Mouse (Mus musculus) liver, embryonic 13.5 days (tissue): ENCODE measurements around the gene Apc2. TPM values are rescaled to one million over a fixed set of nuclear protein-coding genes. Genes with fewer than 3 reads are reported as not detected.
"Not testable (repeated sequence)": the region's sequence is repeated elsewhere in the genome, so short reads cannot be mapped to it uniquely, and the experiment has no call there.

Experiments
- ATAC-seq: fragments of 200-750 bp; cut with Nextera tagmentation; 2 replicates; pipeline ENCODE4 v1.8.0; 2017; ENCODE audit warnings: low read depth, mild to moderate bottlenecking, moderate number of reproducible peaks, moderate library complexity
- DNase-seq: peaks from one replicate; pipeline ENCODE4 v3.0.0; 2022
- H3K27ac ChIP-seq: fragments of 300-500 bp; sonication (generic); 2 replicates; pipeline ENCODE4 v1.5.1; 2015; ENCODE audit warnings: moderate library complexity, mild to moderate bottlenecking, inconsistent platforms
- H3K27me3 ChIP-seq: fragments of 300-500 bp; sonication (generic); 2 replicates; pipeline ENCODE4 v1.6.1; 2015; ENCODE audit warnings: mild to moderate bottlenecking, inconsistent platforms
- H3K36me3 ChIP-seq: fragments of 300-500 bp; sonication (generic); 2 replicates; pipeline ENCODE4 v1.6.1; 2015; ENCODE audit warnings: mild to moderate bottlenecking, inconsistent platforms
- H3K4me1 ChIP-seq: fragments of 300-500 bp; sonication (generic); replicated peaks from 2 replicates; pipeline ENCODE4 v1.6.1; 2015; ENCODE audit warnings: inconsistent platforms
- H3K4me2 ChIP-seq: fragments of 300-500 bp; sonication (generic); 2 replicates; pipeline ENCODE4 v1.6.1; 2015; ENCODE audit warnings: inconsistent platforms, mild to moderate bottlenecking, moderate library complexity
- H3K4me3 ChIP-seq: fragments of 300-500 bp; sonication (generic); replicated peaks from 2 replicates; pipeline ENCODE4 v1.5.1; 2015; ENCODE audit warnings: mild to moderate bottlenecking, inconsistent platforms
- H3K9ac ChIP-seq: fragments of 300-500 bp; sonication (generic); 2 replicates; pipeline ENCODE4 v1.6.1; 2015; ENCODE audit warnings: mild to moderate bottlenecking, inconsistent platforms
- H3K9me3 ChIP-seq: fragments of 300-500 bp; sonication (generic); replicated peaks from 2 replicates; pipeline ENCODE4 v1.6.1; 2016; ENCODE audit warnings: inconsistent platforms
- WGBS: fragments of 180-500 bp; shearing (Covaris S2); methylation state at CpG from one replicate; pipeline ENCODE4 v1.1.7; 2015; ENCODE audit not compliant: insufficient replicate concordance; 5-methylcytosine and 5-hydroxymethylcytosine counted together
- polyA plus RNA-seq: library from polyadenylated mRNA; unstranded; fragments of >200 nt; fragmentation: Nextera tagmentation; extraction: Ambion mirVana; gene quantifications from 2 replicates; pipeline ENCODE4 v1.2.1, GENCODE M21; 2015

The Apc2 gene
- polyA plus RNA-seq, result 0.13 and 0.24 TPM in 2 replicates

DNA sequence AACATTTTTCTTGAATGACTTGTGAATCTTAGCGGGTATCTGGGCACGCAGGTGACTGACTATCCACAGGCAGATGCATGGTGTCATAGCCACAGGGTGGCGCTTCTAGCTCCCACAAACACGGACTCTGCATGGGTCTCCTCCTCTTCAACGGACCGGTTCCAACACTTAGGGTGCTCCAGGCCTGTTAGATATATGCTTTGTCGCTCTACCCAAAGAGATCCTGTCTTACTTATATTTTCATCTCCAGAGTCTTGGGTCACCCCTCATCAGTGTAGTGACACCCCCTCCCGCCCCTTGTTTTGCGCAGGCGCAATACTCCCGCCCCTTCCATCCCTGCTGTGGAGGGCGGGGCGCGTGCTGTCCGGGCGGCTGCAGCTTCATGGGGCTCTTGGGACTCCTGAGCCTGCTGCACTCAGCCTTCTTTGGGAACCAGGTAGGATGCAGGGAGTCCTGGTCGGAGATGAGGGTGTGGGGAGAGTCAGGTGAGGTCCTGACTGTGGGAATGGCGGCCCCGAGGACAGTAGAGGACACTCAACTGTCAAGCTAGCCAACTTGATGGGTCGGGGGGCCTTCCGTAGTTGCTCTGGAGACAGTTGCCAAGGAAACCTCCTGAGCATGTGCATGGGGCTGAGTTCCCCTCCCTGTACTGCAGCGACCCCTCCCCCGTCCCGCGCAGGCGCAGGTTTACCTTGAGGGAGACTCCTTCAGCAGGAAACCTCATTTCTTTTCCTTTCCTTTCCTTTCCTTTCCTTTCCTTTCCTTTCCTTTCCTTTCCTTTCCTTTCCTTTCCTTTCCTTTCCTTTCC, at the start of gene Apc2:
Apc2 (plus strand) TSS at position 360 of the 808 bp plus-strand sequence.
- Histone ChIP-seq H3K27ac (peak within 1 kb of the TSS; percentile 94), H3K4me1 (peaks cover 56% of the 10 kb centered on the region), H3K4me2 (peak within 1 kb of the TSS; percentile 93), H3K27me3 (peaks cover 45% of the 10 kb centered on the region), H3K36me3 (peaks cover 23% of the 10 kb centered on the region), H3K9ac (peak within 1 kb of the TSS; percentile 100), H3K4me3 (peak within 1 kb of the TSS; percentile 44), H3K9me3 (no peaks in the 10 kb centered on the region)
- ATAC-seq (peak; percentile 41), DNase-seq (peak; percentile 67)
- WGBS, result 4% methylated on average over 26 of the region's 26 CpGs

DNA sequence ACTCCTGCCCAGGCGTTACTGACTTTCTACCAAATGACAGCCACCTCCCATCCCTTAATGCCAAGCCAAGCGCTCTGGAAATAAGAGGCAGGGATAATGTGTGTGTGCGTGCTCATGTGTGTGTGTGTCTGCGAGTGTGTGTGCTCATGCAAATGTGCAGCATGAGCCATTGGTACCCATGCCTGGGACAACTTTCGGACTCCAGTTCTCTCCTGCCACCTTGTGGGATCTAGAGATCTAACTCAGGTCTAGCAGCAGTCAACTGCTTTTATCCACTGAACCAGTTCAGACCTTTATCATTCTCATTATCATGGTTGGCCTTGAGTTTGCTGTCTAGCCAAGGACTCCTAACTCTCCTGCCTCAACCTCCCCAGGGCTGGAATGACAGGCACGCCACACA, 47.9 kb upstream of the Apc2 start:
- 63% methylated on average over 6 of the region's 6 CpGs for WGBS
- no peaks in the 10 kb centered on the region for H3K9me3 ChIP-seq
- peak overlapping the region; percentile 31; the same call in 1 of the 2 replicates for H3K9ac ChIP-seq
- H3K4me2 ChIP-seq, result peak overlapping the region; percentile 90
- no peak overlapping the region for H3K27ac ChIP-seq
- ATAC-seq, result no peak
- no peak for DNase-seq
- peaks cover 57% of the 10 kb centered on the region for H3K4me1 ChIP-seq
- H3K36me3 ChIP-seq, result peaks cover 31% of the 10 kb centered on the region
- H3K27me3 ChIP-seq, result no peaks in the 10 kb centered on the region
- peak overlapping the region; percentile 82; the same call in 1 of the 2 replicates for H3K4me3 ChIP-seq

DNA sequence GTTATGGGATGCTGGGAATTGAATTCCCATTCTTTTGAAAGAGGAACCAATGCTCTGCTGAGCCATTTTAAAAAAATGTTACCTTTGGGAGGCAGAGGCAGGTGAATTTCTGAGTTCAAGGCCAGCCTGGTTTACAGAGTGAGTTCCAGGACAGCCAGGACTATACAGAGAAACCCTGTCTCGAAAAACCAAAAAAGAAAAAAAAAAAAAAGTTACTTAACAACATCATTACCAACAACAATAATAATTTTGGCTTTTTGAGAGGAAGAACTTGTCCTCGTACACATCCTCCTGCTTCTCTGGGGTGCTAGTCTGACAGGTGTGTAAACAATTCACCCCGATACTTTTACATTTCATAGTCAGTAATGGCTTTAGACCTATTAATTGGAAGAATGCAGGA, 47.3 kb upstream of the Apc2 start:
- Histone ChIP-seq H3K9ac (peak overlapping the region; percentile 31; the same call in 1 of the 2 replicates), H3K4me1 (peaks cover 59% of the 10 kb centered on the region), H3K27ac (peak overlapping the region; percentile 20; the same call in 1 of the 2 replicates), H3K4me3 (peak overlapping the region; percentile 82), H3K4me2 (peak overlapping the region; percentile 90), H3K36me3 (peaks cover 30% of the 10 kb centered on the region)
- not testable (repeated sequence) for H3K27me3 ChIP-seq, H3K9me3 ChIP-seq, DNase-seq, ATAC-seq
- 24% methylated on average over 3 of the region's 3 CpGs for WGBS

DNA sequence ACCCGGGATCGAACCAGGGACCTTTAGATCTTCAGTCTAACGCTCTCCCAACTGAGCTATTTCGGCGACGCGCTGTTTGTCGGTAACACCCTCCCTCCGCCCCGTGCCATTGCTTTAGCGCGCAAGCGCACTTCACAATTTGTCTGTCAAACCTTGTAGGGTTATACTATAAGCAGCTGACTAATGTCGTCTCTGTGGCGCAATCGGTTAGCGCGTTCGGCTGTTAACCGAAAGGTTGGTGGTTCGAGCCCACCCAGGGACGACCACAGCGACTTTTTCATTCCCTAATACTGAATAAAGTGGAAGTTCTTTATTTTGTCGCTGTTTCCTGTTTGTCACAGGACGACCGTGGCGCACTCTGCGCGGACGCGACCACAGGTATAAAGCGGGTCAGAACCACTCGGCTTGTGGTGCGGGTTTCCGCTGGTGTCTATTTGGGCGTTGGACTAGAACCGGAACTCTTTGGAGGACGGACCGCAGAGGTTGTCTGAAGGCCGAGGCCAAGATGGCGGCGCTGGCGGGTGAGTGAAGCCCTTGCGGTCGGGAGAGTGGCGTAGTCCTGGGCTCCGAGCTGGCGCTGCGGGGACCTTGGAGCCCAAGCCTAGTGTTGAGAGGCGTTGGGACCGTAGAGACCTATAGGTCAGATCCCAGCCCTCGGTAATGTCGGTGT, 46.7 kb upstream of the Apc2 start, which contains the start of gene Ndufs7:
Ndufs7 (plus strand) TSS at position 151 of the 670 bp plus-strand sequence.
- Histone ChIP-seq H3K4me3 (peak within 1 kb of the TSS; percentile 82), H3K27me3 (no peaks in the 10 kb centered on the region)
- peak; percentile 89 for DNase-seq

DNA sequence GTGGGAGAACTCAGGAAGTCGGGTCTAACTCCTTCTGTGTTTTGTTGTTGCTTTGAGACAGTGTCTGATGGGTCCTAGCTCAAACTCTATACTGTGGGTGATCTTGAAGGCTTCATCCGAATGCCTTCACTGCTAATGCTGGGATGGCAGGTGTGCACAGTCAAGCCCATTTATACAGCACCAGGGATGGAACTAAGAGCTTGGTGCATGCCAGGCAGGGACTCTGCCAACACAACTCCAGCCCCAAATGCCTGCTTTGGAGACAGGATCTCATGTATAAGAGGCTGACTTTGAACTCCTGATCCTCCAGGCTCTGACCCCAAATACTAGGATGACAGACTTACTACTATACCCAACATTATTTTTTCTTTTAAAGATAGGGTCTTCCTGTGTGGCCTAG, 45.7 kb upstream of the Apc2 start:
- H3K4me3 ChIP-seq, result peak overlapping the region; percentile 82
- ATAC-seq (no peak), DNase-seq (no peak)
- H3K4me1 ChIP-seq, result peaks cover 64% of the 10 kb centered on the region
- peak overlapping the region; percentile 90 for H3K27ac ChIP-seq
- peak overlapping the region; percentile 90 for H3K9ac ChIP-seq
- peak overlapping the region; percentile 90 for H3K4me2 ChIP-seq
- no peaks in the 10 kb centered on the region for H3K9me3 ChIP-seq
- peaks cover 33% of the 10 kb centered on the region for H3K36me3 ChIP-seq
- WGBS, result 34% methylated on average over 2 of the region's 2 CpGs
- H3K27me3 ChIP-seq, result no peaks in the 10 kb centered on the region

More for the DNA sequence above, 46.7 kb upstream of the Apc2 start, which contains the start of gene Ndufs7:
- Histone ChIP-seq H3K9ac (peak within 1 kb of the TSS; percentile 90), H3K27ac (peak within 1 kb of the TSS; percentile 90), H3K36me3 (peaks cover 30% of the 10 kb centered on the region), H3K4me1 (peaks cover 62% of the 10 kb centered on the region), H3K4me2 (peak within 1 kb of the TSS; percentile 90), H3K9me3 (no peaks in the 10 kb centered on the region)
- peak; percentile 87 for ATAC-seq
- under 1% methylated on average over 53 of the region's 53 CpGs for WGBS

DNA sequence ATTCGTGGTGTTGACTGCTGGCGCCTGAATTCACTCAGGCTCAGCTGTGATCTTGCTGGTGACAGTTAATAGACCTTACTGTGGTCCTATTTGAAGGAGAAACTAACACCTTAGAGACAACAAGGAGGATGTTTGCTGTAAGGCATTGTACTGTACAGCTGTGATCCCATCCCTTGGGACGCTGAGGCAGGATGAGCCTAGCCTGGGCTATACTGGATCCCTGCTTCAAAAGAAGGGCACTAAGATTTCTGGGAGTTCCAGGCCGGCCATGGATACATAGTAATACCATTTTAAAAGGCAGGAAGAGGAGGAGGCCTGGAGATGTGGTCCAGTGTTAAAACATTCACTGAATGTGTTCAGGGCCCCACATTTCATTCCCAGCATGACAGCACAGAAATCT, 45.2 kb upstream of the Apc2 start:
- Histone ChIP-seq H3K27me3 (no peaks in the 10 kb centered on the region), H3K27ac (no peak overlapping the region), H3K4me3 (peak overlapping the region; percentile 82), H3K36me3 (peaks cover 38% of the 10 kb centered on the region), H3K4me2 (peak overlapping the region; percentile 90), H3K9ac (peak overlapping the region; percentile 90), H3K9me3 (no peaks in the 10 kb centered on the region), H3K4me1 (peaks cover 59% of the 10 kb centered on the region)
- no peak for DNase-seq
- no peak for ATAC-seq
- WGBS, result 70% methylated on average over 4 of the region's 4 CpGs

DNA sequence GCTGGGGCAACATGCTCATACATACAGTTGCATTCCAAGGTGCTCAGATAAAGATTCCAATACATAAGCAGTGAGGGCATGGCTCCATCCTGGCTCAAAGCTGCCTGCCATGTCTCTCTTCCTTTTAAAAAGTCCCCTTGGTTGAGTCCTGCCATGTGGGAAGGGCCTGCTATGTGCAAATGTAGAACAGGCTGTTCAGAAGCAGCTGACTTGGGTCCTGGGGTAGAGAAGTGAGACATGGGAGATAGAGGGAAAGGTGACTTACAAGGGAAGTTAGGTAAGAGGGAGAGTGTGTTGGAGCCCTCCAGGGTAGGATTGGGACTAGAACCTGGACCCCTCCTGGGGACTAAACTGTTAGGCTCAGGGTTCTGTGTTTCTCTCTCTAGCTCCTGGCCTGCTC, 43.8 kb upstream of the Apc2 start:
- H3K36me3 ChIP-seq, result peaks cover 53% of the 10 kb centered on the region

DNA sequence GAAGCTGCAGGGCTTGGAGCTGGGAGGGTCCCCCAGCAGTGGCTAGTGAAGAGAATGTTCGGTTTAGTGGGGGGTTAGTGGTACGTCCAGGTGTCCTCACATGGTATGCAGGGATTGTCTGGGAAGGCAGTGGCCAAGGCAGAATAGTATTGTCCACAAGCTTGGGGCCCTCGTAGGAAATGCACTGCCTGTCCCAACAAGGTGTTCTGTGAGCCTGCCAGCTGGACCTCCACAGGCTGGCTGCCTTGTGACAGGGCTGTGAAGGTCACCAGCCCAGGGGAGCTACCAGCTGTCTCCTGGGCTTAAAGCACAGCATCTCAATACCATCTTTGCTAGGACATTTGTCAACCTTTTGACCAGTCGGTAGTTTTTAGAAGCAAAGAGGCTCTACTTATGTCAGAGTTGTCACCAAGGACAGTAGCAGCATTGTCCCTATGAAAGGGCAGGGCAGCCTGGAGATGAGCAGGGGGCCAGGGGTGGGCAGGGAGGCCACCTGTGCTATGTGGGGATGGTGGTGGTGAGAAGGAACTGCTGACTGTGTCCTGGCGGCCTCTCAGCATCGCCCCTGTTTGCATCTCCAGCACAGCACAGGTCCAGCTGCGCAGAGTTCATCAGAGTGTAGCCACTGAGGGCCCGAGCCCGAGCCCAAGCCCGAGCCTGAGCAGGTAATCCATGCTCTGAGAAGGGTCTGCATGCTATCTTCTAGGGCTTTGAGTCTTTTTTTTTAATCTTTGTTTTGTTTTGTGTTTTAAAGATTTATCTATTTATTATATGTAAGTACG, 43.1 kb upstream of the Apc2 start:
- H3K4me1 ChIP-seq, result peaks cover 51% of the 10 kb centered on the region
- H3K4me2 ChIP-seq, result no peak overlapping the region
- H3K9me3 ChIP-seq, result no peaks in the 10 kb centered on the region
- ATAC-seq (no peak), DNase-seq (no peak)
- no peak overlapping the region for H3K9ac ChIP-seq
- peaks cover 58% of the 10 kb centered on the region for H3K36me3 ChIP-seq
- no peaks in the 10 kb centered on the region for H3K27me3 ChIP-seq
- 83% methylated on average over 11 of the region's 11 CpGs for WGBS
- H3K27ac ChIP-seq, result no peak overlapping the region
- H3K4me3 ChIP-seq, result no peak overlapping the region

More for the DNA sequence above, 43.8 kb upstream of the Apc2 start:
- ATAC-seq (no peak), DNase-seq (no peak)
- no peak overlapping the region for H3K4me3 ChIP-seq
- H3K9me3 ChIP-seq, result no peaks in the 10 kb centered on the region
- no peaks in the 10 kb centered on the region for H3K27me3 ChIP-seq
- peaks cover 52% of the 10 kb centered on the region for H3K4me1 ChIP-seq
- H3K4me2 ChIP-seq, result no peak overlapping the region
- no peak overlapping the region for H3K27ac ChIP-seq
- no peak overlapping the region for H3K9ac ChIP-seq

DNA sequence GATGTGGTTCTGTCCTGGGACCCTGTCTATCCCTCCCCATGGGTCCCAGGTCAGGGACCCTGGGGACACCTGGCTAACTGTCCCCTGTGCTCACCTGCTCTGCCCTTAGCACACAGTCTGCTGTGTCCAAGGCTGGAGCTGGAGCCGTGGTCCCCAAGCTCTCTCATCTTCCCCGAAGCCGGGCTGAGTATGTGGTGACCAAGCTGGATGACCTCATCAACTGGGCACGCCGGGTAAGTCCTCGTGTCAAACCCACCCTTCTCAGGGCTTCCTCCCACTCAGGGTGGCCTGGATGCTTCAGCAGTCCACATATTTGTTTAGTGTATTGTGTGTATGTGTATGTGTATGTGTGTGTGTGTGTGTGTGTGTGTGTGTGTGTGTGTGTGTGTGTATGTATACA, 42.2 kb upstream of the Apc2 start:
- ATAC-seq (no peak), DNase-seq (no peak)
- no peak overlapping the region for H3K4me2 ChIP-seq
- H3K4me1 ChIP-seq, result peaks cover 51% of the 10 kb centered on the region
- H3K36me3 ChIP-seq, result peaks cover 66% of the 10 kb centered on the region
- H3K9ac ChIP-seq, result no peak overlapping the region
- WGBS, result 90% methylated on average over 6 of the region's 6 CpGs
- no peak overlapping the region for H3K4me3 ChIP-seq
- H3K9me3 ChIP-seq, result no peaks in the 10 kb centered on the region
- H3K27ac ChIP-seq, result no peak overlapping the region
- H3K27me3 ChIP-seq, result no peaks in the 10 kb centered on the region

DNA sequence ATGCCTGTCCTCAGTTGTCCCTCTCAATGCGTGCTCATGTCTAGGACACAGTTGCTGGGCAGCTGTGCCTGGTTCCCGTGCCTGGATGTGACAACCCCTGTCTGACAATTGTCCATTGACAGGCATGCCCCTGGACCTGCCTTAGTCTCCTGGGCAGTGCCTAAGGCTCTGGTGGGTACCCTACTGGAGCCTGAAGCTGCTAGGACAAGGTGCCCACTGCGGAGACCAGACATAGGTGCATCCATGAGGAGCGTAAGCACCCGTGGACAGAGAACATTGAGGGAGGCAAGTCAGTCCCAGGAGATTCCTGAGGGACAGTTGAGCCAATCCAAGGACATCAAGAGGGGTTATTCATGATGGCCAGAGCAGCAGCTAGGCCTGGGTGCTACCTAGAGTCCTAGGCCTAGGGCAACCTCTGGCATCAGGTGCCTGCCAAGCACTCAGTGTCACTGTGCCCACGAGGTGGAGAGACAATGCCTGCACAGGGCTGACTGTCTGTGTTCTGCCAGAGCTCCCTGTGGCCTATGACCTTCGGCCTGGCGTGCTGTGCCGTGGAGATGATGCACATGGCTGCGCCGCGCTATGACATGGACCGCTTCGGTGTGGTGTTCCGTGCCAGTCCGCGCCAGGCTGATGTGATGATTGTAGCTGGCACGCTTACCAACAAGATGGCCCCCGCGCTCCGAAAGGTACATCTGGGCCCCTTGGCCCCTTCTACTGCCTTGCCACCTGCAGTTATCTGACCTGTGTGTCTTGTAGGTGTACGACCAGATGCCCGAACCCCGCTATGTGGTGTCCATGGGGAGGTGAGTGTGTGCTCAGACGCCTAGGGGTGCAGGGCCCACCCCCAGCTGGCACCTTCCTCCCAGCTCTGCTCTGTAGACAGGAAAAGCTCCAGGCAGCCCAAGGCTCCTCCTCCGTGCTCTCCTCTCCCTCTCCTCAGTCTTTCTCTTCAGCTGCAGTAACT, 41.2 kb upstream of the Apc2 start:
- WGBS, result 87% methylated on average over 26 of the region's 26 CpGs
- Histone ChIP-seq H3K4me2 (no peak overlapping the region), H3K9me3 (no peaks in the 10 kb centered on the region), H3K9ac (no peak overlapping the region), H3K4me1 (peaks cover 60% of the 10 kb centered on the region), H3K27ac (no peak overlapping the region), H3K4me3 (no peak overlapping the region), H3K36me3 (peaks cover 76% of the 10 kb centered on the region), H3K27me3 (no peaks in the 10 kb centered on the region)
- DNase-seq (no peak), ATAC-seq (no peak)
